Mouse (Mus musculus): ENCODE data around the gene Rufy3. TPM values are rescaled to one million over a fixed set of nuclear protein-coding genes. Genes with fewer than 3 reads are reported as not detected.

Gene Rufy3
- polyA plus RNA-seq, 1 experiment, result 30.1 TPM

DNA sequence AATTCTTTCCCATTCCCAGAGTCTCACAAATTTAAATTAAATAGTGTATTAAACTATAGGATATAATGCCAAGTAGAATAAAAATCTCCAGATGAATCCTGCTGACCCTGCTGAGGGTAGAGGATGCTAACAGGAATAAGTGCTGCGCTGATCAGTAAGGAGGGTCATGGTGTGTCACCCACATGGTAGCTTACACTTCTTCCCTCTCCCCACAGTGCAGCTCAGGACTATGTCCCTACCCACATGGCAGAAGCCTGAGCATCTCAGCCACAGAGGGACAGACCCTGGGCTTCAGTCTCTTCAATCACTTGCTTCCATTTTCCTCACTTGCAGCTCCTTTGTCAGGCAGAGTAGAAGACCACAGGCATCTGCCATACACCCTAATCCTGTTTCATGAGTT lies 93.0 kb downstream of the Rufy3 start:
- Histone ChIP-seq H3K4me3 (ENCODE audit: low read depth, low read length) (no peak overlapping the region), H3K27me3 (ENCODE audit: control insufficient read depth, insufficient read depth, low read length, poor library complexity, severe bottlenecking) (no peaks in the 10 kb centered on the region), H3K27ac (ENCODE audit: insufficient read depth, low read length) (no peak overlapping the region), H3K36me3 (ENCODE audit: control insufficient read depth, insufficient read depth, low read length, poor library complexity, severe bottlenecking) (peaks cover 19% of the 10 kb centered on the region), H3K9me3 (replicated peaks; ENCODE audit: control insufficient read depth, insufficient read depth, low read length, poor library complexity, severe bottlenecking) (no peaks in the 10 kb centered on the region), H3K9ac (ENCODE audit: low read depth, poor library complexity, severe bottlenecking) (no peak overlapping the region), H3K4me1 (ENCODE audit: control insufficient read depth, insufficient read depth, low read length) (no peaks in the 10 kb centered on the region)
- TF ChIP-seq CTCF (IDR thresholded peaks at IDR 0.05; ENCODE audit: low read depth, low read length), result no peak
- TF ChIP-seq POLR2A (IDR thresholded peaks at IDR 0.05; ENCODE audit: insufficient read depth, low read length), result no peak
- TF ChIP-seq EP300 (IDR thresholded peaks at IDR 0.05; ENCODE audit: insufficient read depth, low read depth, low read length), result no peak

DNA sequence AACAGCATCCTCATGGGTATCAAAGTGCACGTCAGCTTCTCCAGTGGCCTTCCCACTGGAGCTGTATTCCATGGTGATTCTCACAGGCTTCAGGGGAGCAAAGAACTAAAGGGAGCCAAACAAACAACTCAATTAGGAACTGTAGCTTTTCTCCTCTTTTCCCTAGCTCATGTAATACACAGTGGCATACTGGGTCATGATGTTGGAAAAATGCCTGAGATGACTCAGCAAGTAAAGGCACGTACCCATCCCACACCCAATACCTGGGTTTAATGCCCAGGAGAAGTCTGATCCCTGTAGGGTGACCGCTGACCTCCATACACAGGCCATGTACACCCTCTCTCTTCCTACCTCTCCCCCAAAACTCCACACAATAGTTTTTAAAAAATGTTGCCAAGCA lies 98.3 kb downstream of the Rufy3 start:
- Histone ChIP-seq H3K27ac (ENCODE audit: insufficient read depth, low read length) (no peak overlapping the region), H3K9me3 (replicated peaks; ENCODE audit: control insufficient read depth, insufficient read depth, low read length, poor library complexity, severe bottlenecking) (no peaks in the 10 kb centered on the region), H3K36me3 (ENCODE audit: control insufficient read depth, insufficient read depth, low read length, poor library complexity, severe bottlenecking) (peaks cover 45% of the 10 kb centered on the region), H3K27me3 (ENCODE audit: control insufficient read depth, insufficient read depth, low read length, poor library complexity, severe bottlenecking) (no peaks in the 10 kb centered on the region), H3K4me1 (ENCODE audit: control insufficient read depth, insufficient read depth, low read length) (no peaks in the 10 kb centered on the region), H3K4me3 (ENCODE audit: low read depth, low read length) (no peak overlapping the region), H3K9ac (ENCODE audit: low read depth, poor library complexity, severe bottlenecking) (no peak overlapping the region)
- TF ChIP-seq EP300 (IDR thresholded peaks at IDR 0.05; ENCODE audit: insufficient read depth, low read depth, low read length) (no peak), CTCF (IDR thresholded peaks at IDR 0.05; ENCODE audit: low read depth, low read length) (no peak), POLR2A (IDR thresholded peaks at IDR 0.05; ENCODE audit: insufficient read depth, low read length) (no peak)

DNA sequence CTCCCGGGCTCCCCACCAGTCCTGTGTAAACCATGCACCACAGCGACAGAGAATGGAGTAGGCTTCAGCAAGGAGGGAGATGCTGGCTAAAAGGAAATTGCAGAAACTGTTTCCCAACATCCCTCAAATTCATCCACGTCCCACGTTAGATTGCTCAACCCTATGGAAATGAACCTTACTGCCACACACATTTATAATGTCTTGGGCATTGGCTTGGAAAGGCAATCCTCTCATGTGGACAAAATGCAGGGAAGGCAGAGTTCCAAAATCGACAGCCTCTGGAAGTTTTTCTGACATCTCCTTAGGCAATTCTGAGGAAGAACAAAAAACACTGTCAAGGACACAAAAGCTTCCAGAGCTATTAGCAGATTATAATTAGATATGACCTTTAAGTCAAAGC lies 99.0 kb downstream of the Rufy3 start:
- H3K4me3 ChIP-seq (ENCODE audit: low read depth, low read length), result no peak overlapping the region
- H3K4me1 ChIP-seq (ENCODE audit: control insufficient read depth, insufficient read depth, low read length), result no peaks in the 10 kb centered on the region
- H3K36me3 ChIP-seq (ENCODE audit: control insufficient read depth, insufficient read depth, low read length, poor library complexity, severe bottlenecking), result peaks cover 45% of the 10 kb centered on the region
- H3K27me3 ChIP-seq (ENCODE audit: control insufficient read depth, insufficient read depth, low read length, poor library complexity, severe bottlenecking), result no peaks in the 10 kb centered on the region
- H3K9ac ChIP-seq (ENCODE audit: low read depth, poor library complexity, severe bottlenecking), result no peak overlapping the region
- no peak overlapping the region for H3K27ac ChIP-seq (ENCODE audit: insufficient read depth, low read length)
- H3K9me3 ChIP-seq (replicated peaks; ENCODE audit: control insufficient read depth, insufficient read depth, low read length, poor library complexity, severe bottlenecking), result no peaks in the 10 kb centered on the region
- TF ChIP-seq POLR2A (IDR thresholded peaks at IDR 0.05; ENCODE audit: insufficient read depth, low read length) (no peak), CTCF (IDR thresholded peaks at IDR 0.05; ENCODE audit: low read depth, low read length) (no peak), EP300 (IDR thresholded peaks at IDR 0.05; ENCODE audit: insufficient read depth, low read depth, low read length) (no peak)

DNA sequence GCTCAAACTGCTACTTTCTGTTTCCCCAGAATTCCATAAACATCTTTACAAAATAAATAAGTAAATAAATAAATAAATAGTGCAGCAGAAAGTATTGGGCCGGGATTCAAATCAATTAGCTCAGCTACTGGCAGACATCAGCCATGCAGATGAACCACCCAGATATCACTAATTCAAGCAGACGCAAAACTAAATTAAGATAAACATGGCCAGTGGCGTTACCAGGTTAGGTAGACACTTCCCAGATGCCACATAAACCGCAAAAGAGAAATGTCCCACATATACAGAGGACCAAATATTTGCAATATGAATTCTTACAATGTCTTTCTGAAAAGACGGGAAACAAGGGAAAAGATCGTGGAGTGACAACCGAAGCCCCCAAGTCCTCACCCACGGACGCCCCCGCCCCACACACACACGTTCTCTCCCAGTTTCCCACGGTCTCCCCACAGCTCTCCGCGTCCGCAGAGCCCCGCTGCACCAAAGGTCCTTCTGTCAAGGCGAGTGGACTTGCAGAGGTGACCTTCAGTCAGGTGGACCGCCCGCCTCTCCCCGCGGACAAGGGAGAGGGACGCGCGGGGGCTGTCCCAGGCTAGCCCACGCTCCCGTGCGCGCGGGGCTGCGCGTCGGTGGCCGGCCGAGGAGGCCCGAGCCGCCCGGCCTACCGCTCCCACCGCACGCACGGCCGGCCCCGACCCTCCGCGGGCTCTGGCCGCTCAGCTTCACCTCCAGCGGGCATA lies 110.0 kb downstream of the Rufy3 start:
- Histone ChIP-seq H3K9me3 (replicated peaks; ENCODE audit: control insufficient read depth, insufficient read depth, low read length, poor library complexity, severe bottlenecking) (no peaks in the 10 kb centered on the region), H3K36me3 (ENCODE audit: control insufficient read depth, insufficient read depth, low read length, poor library complexity, severe bottlenecking) (peaks cover 18% of the 10 kb centered on the region), H3K27ac (ENCODE audit: insufficient read depth, low read length) (no peak overlapping the region), H3K4me1 (ENCODE audit: control insufficient read depth, insufficient read depth, low read length) (peaks cover 3% of the 10 kb centered on the region), H3K27me3 (ENCODE audit: control insufficient read depth, insufficient read depth, low read length, poor library complexity, severe bottlenecking) (no peaks in the 10 kb centered on the region; the same call in 1 of the 2 replicates), H3K4me3 (ENCODE audit: low read depth, low read length) (peak overlapping the region; percentile 79), H3K9ac (ENCODE audit: low read depth, poor library complexity, severe bottlenecking) (peak overlapping the region; percentile 96)
- TF ChIP-seq EP300 (IDR thresholded peaks at IDR 0.05; ENCODE audit: insufficient read depth, low read depth, low read length) (no peak), POLR2A (IDR thresholded peaks at IDR 0.05; ENCODE audit: insufficient read depth, low read length) (no peak), CTCF (IDR thresholded peaks at IDR 0.05; ENCODE audit: low read depth, low read length) (no peak)

DNA sequence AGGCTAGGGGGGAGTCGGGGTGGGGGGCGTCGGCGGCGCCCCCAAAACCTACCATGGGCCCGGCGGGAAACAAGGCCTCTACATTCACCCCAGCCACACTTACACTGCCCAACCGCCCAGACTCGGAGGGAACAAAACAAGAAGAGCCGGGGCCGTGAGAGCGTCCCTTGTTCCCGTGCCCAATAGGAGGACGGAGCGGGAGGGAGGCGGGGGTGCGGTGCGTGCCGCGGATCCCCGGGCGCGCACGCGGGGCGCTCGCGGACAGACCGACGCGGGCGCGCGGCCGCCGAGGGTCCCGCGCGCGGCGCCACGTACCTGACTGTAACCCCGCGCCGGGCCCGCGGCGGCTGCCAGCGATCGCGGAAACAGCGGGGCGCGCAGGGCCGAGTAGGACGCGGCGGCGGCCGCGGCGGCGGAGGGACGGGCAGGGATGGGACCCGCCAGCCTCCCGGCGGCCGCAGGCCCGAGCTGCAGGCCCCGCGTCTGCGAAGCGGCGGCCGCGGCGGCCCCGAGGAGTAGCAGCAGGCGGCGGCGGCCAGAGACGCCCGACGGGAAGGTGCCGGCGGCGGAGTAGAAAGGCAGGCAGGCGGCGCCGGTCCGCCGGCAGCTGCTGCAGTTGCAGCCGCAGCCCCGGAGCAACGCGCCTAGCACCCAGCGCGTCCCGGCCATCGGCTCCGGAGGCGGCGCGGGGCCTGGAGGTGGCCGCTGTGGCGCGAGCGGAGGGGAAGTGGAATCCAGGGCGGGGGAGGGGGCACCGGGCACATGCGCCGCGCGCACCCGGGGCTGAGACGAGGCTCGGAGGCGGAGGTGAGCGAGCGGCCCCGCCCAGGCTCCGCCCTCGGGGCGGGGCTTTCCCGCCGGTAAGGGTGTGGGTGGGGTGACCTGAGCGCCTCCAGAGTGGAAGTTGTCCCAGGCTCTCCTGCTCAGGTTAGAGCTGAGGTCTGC lies 110.9 kb downstream of the Rufy3 start, which contains the start of gene Grsf1:
Gene Grsf1 (minus strand): TSS at position 729 of the 945 bp plus-strand sequence.
- no peaks in the 10 kb centered on the region for H3K9me3 ChIP-seq (replicated peaks; ENCODE audit: control insufficient read depth, insufficient read depth, low read length, poor library complexity, severe bottlenecking)
- H3K36me3 ChIP-seq (ENCODE audit: control insufficient read depth, insufficient read depth, low read length, poor library complexity, severe bottlenecking), result peaks cover 11% of the 10 kb centered on the region
- H3K27ac ChIP-seq (ENCODE audit: insufficient read depth, low read length), result no peak within 1 kb of the TSS
- peak; percentile 20 for TF ChIP-seq POLR2A (IDR thresholded peaks at IDR 0.05; ENCODE audit: insufficient read depth, low read length)
- TF ChIP-seq EP300 (IDR thresholded peaks at IDR 0.05; ENCODE audit: insufficient read depth, low read depth, low read length), result no peak
- H3K4me3 ChIP-seq (ENCODE audit: low read depth, low read length), result peak within 1 kb of the TSS; percentile 79
- H3K9ac ChIP-seq (ENCODE audit: low read depth, poor library complexity, severe bottlenecking), result peak within 1 kb of the TSS; percentile 96
- no peaks in the 10 kb centered on the region; the same call in 1 of the 2 replicates for H3K27me3 ChIP-seq (ENCODE audit: control insufficient read depth, insufficient read depth, low read length, poor library complexity, severe bottlenecking)
- H3K4me1 ChIP-seq (ENCODE audit: control insufficient read depth, insufficient read depth, low read length), result peaks cover 3% of the 10 kb centered on the region
